Mouse (Mus musculus) midbrain, embryonic 13.5 days (tissue): ENCODE measurements around the gene Ttc9. TPM values are rescaled to one million over a fixed set of nuclear protein-coding genes. Genes with fewer than 3 reads are reported as not detected.
A peak's percentile ranks its signal among the peaks of the same experiment; 100 is the strongest.

ENCODE experiments used
- ATAC-seq: fragments of 200-750 bp; cut with Nextera tagmentation; 2 replicates; pipeline ENCODE4 v1.8.0; 2017; ENCODE audit warnings: mild to moderate bottlenecking, moderate TSS enrichment, moderate library complexity
- H3K27ac ChIP-seq: fragments of 300-500 bp; sonication (generic); 2 replicates; pipeline ENCODE4 v1.5.1; 2015; ENCODE audit warnings: inconsistent platforms, mild to moderate bottlenecking, moderate library complexity
- H3K27me3 ChIP-seq: fragments of 300-500 bp; sonication (generic); 2 replicates; pipeline ENCODE4 v1.6.1; 2015; ENCODE audit warnings: mild to moderate bottlenecking, inconsistent platforms
- H3K36me3 ChIP-seq: fragments of 300-500 bp; sonication (generic); 2 replicates; pipeline ENCODE4 v1.6.1; 2015; ENCODE audit warnings: mild to moderate bottlenecking, inconsistent platforms
- H3K4me1 ChIP-seq: fragments of 300-500 bp; sonication (generic); replicated peaks from 2 replicates; pipeline ENCODE4 v1.6.1; 2015; ENCODE audit warnings: inconsistent platforms
- H3K4me2 ChIP-seq: fragments of 300-500 bp; sonication (generic); replicated peaks from 2 replicates; pipeline ENCODE4 v1.6.1; 2015; ENCODE audit warnings: moderate library complexity, mild to moderate bottlenecking, inconsistent platforms
- H3K4me3 ChIP-seq: fragments of 300-500 bp; sonication (generic); replicated peaks from 2 replicates; pipeline ENCODE4 v1.5.1; 2015; ENCODE audit warnings: mild to moderate bottlenecking, inconsistent platforms
- H3K9ac ChIP-seq: fragments of 300-500 bp; sonication (generic); replicated peaks from 2 replicates; pipeline ENCODE4 v1.6.1; 2015; ENCODE audit warnings: mild to moderate bottlenecking, inconsistent platforms
- H3K9me3 ChIP-seq: fragments of 300-500 bp; sonication (generic); 2 replicates; pipeline ENCODE4 v1.6.1; 2016; ENCODE audit warnings: mild to moderate bottlenecking, inconsistent platforms
- whole genome bisulfite sequencing: fragments of 180-500 bp; shearing (Covaris S2); methylation state at CpG from one replicate; pipeline ENCODE4 v1.1.7; 2015; 5-methylcytosine and 5-hydroxymethylcytosine counted together
- polyA plus RNA-seq: library from polyadenylated mRNA; unstranded; fragments of >200 nt; fragmentation: Nextera tagmentation; extraction: Ambion mirVana; gene quantifications from 2 replicates; pipeline ENCODE4 v1.2.1, GENCODE M21; 2015

Gene Ttc9
- polyA plus RNA-seq, 1 experiment from 2014 or later: 6.9 TPM

DNA sequence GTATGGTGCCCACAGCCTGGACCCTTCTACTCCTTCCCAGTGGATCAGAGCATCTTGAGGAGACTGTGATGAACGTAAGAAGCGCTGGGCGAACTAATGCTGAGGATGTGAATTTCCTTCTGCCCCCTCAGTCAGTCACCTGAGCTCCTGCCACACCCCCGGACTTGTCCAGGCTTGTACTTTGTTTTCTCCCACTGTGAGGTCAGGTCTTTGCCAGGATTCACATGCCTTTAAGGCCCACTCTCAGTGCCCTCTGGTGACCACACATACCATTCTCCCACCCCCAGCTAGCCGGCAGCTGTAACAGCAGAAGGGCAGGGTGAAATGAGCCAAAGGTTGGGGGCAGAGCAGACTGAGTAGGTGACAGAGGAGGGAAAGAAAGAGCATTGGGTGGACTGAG lies 32.9 kb downstream of the Ttc9 start:
- no peaks in the 10 kb centered on the region for H3K9me3 ChIP-seq
- peaks cover 43% of the 10 kb centered on the region for H3K36me3 ChIP-seq
- ATAC-seq: no peak
- H3K4me2 ChIP-seq: no peak overlapping the region
- H3K9ac ChIP-seq: no peak overlapping the region
- no peaks in the 10 kb centered on the region for H3K4me1 ChIP-seq
- H3K4me3 ChIP-seq: no peak overlapping the region
- no peaks in the 10 kb centered on the region for H3K27me3 ChIP-seq
- H3K27ac ChIP-seq: no peak overlapping the region
- WGBS: 87% methylated on average over 5 of the region's 5 CpGs

DNA sequence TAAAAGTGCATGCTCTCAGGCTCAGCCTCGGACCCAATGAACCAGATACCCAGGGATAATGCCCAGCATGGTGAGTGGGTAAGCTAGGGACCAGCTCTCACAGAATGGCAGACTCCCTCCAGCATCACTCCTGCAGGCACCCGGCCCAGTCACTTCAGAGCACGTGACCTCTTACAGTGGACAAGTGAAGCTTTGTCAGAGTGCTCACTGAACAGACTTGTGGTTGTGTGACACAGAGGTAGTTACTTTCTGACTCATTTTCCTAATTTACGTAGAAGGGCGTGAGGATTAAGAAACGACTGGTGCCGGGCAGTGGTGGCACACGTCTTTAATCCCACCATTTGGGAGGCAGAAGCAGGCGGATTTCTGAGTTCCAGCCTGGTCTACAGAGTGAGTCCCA lies 37.4 kb downstream of the Ttc9 start:
- no peak overlapping the region for H3K4me3 ChIP-seq
- H3K27me3 ChIP-seq: no peaks in the 10 kb centered on the region
- H3K9me3 ChIP-seq: no peaks in the 10 kb centered on the region
- 89% methylated on average over 9 of the region's 9 CpGs for WGBS
- peaks cover 18% of the 10 kb centered on the region for H3K36me3 ChIP-seq
- H3K4me1 ChIP-seq: no peaks in the 10 kb centered on the region
- no peak overlapping the region for H3K27ac ChIP-seq
- H3K9ac ChIP-seq: no peak overlapping the region
- no peak overlapping the region for H3K4me2 ChIP-seq
- ATAC-seq: no peak

DNA sequence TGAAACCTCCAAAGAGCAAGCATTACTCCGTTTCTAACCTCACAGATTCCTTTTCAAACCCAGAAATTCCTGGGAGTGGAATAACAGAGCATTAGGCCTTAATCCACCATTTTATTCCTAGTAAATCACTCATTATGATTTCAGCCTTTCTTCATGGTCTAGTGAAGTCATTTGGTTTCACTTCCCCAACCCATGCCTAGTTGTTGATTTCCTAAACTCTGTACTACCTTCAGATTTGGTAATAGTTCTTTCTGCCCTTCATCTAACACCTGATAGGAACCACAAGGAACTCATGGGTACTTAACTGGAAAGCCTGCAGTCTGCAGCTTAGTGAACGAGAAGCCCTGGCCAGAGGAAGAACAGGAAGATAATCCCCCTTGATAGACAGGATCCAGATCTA lies 44.5 kb downstream of the Ttc9 start:
- no peak for ATAC-seq
- 20% methylated on average over 2 of the region's 2 CpGs for WGBS
- H3K4me2 ChIP-seq: no peak overlapping the region
- no peaks in the 10 kb centered on the region for H3K36me3 ChIP-seq
- no peaks in the 10 kb centered on the region for H3K9me3 ChIP-seq
- H3K4me1 ChIP-seq: peaks cover 6% of the 10 kb centered on the region; the same call in 1 of the 2 replicates
- no peaks in the 10 kb centered on the region for H3K27me3 ChIP-seq
- no peak overlapping the region for H3K27ac ChIP-seq
- no peak overlapping the region for H3K4me3 ChIP-seq
- H3K9ac ChIP-seq: no peak overlapping the region

DNA sequence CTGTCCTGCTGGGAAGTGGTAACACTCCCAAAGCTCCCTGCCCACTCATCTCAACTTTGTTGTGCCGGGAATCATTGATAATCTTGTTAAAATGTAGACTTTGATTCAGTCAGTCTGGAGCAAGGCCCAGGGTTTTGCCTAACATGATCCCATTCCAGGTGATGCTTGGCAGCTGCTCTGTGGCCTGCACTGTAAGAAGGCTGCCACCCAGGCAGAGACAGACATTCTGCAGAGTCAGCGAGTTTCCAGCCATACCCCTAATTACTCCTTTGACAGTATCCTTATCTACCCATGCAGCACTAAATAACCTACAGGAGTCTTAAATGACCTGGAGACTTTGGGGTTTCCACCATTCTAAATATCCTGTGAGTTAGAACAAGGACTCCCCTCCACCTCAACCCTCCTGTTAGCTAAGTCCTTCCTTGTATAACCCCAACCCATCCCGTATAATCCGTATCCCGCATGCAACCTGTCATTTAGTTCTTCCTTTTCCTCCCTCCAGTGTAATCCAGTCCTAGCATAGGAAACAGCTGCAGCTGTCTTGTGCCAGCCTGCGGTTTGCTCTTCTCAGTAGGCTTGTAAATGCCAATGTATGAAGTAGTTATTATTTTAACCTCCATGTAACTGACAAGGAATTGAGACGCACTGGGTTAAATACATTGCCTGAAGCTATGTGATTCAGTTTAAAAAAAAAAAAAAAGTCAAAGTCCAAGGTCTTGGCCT lies 48.9 kb downstream of the Ttc9 start:
- Histone ChIP-seq H3K4me3 (no peak overlapping the region), H3K27ac (no peak overlapping the region), H3K9me3 (no peaks in the 10 kb centered on the region), H3K36me3 (no peaks in the 10 kb centered on the region), H3K4me2 (no peak overlapping the region), H3K9ac (no peak overlapping the region), H3K27me3 (no peaks in the 10 kb centered on the region), H3K4me1 (peaks cover 10% of the 10 kb centered on the region)
- no peak for ATAC-seq
- 78% methylated on average over 7 of the region's 7 CpGs for WGBS

DNA sequence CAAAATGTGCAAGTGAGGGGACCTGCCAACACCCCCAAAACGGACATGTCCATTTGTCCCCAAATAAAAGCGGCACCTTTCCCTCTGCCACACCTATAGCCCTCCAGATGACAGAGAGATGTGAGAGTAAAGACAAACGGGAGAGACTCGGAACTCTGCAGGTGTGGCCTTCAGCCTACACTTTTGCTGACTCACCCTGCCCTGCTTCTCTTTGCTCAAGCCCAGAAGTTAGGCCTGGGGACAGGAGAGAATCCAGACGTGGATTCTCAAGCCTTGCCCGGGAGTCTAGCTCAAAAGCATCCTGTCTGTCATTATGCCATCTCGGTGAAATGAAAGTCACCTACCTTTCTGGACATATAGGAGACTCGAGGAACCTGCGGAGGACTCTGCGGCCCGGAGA lies 52.3 kb downstream of the Ttc9 start:
- WGBS: 82% methylated on average over 11 of the region's 11 CpGs

DNA sequence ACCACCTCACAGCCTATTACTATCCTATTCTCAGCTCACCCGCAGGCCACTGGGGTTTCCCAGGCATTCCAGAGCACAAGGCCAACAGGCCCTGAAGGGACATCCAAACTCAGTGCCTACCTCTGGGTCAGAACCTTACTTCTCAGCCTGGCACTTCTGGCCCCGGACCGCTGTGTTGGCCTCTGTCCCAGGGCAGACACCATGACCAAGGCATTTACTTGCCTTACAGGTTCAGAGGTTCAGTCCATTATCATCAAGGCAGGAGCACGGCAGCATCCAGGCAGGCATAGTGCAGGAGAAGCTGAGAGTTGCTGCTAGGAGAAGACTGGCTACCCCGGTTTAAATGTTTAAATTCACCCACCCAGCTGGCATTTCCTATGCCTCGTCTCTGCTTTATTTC lies 53.0 kb downstream of the Ttc9 start:
- WGBS: 79% methylated on average over 6 of the region's 6 CpGs
- no peak for ATAC-seq
- no peaks in the 10 kb centered on the region for H3K27me3 ChIP-seq
- H3K4me2 ChIP-seq: no peak overlapping the region
- H3K27ac ChIP-seq: no peak overlapping the region
- H3K4me1 ChIP-seq: peaks cover 26% of the 10 kb centered on the region
- no peaks in the 10 kb centered on the region for H3K9me3 ChIP-seq
- no peaks in the 10 kb centered on the region for H3K36me3 ChIP-seq
- no peak overlapping the region for H3K4me3 ChIP-seq
- H3K9ac ChIP-seq: no peak overlapping the region

More for the DNA sequence above, 52.3 kb downstream of the Ttc9 start:
- H3K4me1 ChIP-seq: peaks cover 26% of the 10 kb centered on the region
- H3K27ac ChIP-seq: no peak overlapping the region
- H3K4me3 ChIP-seq: no peak overlapping the region
- no peak overlapping the region for H3K4me2 ChIP-seq
- H3K27me3 ChIP-seq: no peaks in the 10 kb centered on the region
- no peak for ATAC-seq
- no peaks in the 10 kb centered on the region for H3K9me3 ChIP-seq
- no peaks in the 10 kb centered on the region for H3K36me3 ChIP-seq
- no peak overlapping the region for H3K9ac ChIP-seq

DNA sequence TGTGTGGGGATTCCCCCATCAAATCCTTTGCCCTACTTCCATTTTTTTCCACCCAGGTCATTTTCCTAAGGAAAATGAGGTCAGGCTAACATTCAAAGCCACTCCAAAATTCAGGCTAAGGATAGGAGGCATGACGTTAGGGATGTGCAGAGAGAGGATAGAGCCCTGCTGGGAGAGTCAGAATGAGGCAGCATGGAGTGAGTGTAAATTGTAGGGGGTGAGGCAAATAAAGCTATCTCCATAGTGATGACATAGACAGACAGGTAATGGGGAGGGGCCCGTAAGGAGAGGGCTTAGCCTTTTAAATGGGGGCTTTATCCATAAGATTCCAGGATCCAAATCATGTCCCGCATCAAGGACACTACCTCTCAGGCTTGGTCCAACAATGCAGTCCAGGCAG lies 54.9 kb downstream of the Ttc9 start:
- ATAC-seq: peak; percentile 60
- H3K4me2 ChIP-seq: peak overlapping the region; percentile 22
- peaks cover 26% of the 10 kb centered on the region for H3K4me1 ChIP-seq
- H3K27ac ChIP-seq: peak overlapping the region; percentile 58
- 25% methylated on average over 3 of the region's 3 CpGs for WGBS
- no peaks in the 10 kb centered on the region for H3K27me3 ChIP-seq
- no peak overlapping the region for H3K9ac ChIP-seq
- H3K4me3 ChIP-seq: no peak overlapping the region
- H3K36me3 ChIP-seq: no peaks in the 10 kb centered on the region
- H3K9me3 ChIP-seq: no peaks in the 10 kb centered on the region

DNA sequence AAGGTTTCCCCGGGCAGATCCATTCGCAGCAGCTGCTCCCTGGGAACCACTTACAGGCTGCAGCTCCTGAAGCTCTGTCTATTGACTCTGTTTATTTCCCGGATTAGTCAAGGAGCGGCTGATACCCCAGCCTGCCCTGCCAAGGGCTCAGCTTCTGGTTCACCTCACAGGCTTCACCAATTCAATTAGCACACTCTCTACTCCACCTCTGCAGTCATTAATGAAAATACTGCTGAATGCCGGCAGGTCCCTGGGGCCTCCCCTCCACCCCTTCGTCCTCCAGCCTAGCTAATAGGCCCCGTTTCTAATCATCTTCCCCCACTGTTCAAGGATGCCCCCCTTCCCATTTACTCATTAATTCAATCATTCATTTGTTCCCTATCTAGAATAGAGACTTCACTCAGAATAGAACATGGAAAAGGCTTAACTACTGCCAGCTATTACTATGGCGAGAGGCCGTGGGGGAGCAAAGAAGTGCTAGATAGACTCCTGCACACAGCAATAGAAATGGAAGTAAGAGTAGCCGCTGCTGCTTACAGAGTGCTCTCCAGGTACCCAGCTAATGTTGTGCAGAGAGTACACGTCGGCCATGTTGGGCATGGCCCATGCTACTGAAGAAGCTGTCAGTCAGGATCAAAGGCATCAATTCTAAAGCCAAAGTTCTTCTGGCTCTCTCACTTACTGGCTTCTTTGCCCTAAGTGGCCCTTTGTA lies 55.5 kb downstream of the Ttc9 start:
- ATAC-seq: peak; percentile 91
- peak overlapping the region; percentile 22 for H3K4me2 ChIP-seq

DNA sequence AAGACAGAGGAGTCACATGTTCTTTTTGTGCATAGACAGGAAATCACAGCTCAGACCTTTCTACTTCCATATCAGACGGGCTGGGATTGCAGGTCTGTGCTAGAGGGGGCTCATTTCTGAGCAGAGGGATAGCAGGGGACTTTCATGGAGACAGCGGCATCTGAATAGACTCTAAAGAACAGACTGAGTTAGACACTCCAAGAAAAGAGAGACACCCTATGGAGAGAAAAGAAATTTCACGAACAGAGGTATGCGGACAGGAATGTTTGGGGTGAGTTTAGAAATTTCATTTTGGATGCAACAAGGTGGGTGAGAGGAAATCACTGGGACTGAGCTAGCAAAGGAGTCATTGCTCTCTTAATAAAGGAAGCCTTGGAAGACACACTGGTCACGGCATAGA lies 56.8 kb downstream of the Ttc9 start:
- Histone ChIP-seq H3K4me3 (no peak overlapping the region), H3K4me2 (no peak overlapping the region), H3K27ac (no peak overlapping the region), H3K36me3 (no peaks in the 10 kb centered on the region), H3K27me3 (no peaks in the 10 kb centered on the region), H3K9me3 (no peaks in the 10 kb centered on the region), H3K4me1 (peaks cover 26% of the 10 kb centered on the region), H3K9ac (no peak overlapping the region)
- ATAC-seq: no peak
- 87% methylated on average over 5 of the region's 5 CpGs for WGBS

More for the DNA sequence above, 55.5 kb downstream of the Ttc9 start:
- H3K27ac ChIP-seq: peak overlapping the region; percentile 58
- no peaks in the 10 kb centered on the region for H3K36me3 ChIP-seq
- no peak overlapping the region for H3K9ac ChIP-seq
- WGBS: 18% methylated on average over 12 of the region's 12 CpGs
- peaks cover 26% of the 10 kb centered on the region for H3K4me1 ChIP-seq
- H3K27me3 ChIP-seq: no peaks in the 10 kb centered on the region
- H3K4me3 ChIP-seq: no peak overlapping the region
- H3K9me3 ChIP-seq: no peaks in the 10 kb centered on the region

DNA sequence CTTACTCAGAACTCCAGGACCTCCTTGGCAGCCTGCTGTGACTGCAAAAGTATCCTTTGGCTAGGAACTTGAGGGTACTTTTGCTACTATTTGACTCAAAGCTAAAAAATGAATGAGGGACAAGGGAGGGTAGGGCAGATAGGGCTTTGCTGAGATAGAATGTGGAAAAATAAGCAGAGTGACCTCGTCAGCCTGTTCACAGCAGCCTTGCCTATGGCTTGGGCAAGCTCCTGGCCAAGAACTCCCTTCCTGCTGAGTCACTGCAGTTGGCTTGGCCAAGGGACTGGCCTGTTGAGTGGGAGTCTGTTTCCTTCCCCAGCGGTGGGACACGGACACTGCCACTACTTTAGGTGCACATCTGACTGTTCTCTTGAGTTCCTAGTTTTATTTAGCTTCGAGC lies 57.5 kb downstream of the Ttc9 start:
- no peak for ATAC-seq
- WGBS: 89% methylated on average over 4 of the region's 4 CpGs
- no peak overlapping the region for H3K9ac ChIP-seq
- peaks cover 26% of the 10 kb centered on the region for H3K4me1 ChIP-seq
- no peaks in the 10 kb centered on the region for H3K9me3 ChIP-seq
- no peak overlapping the region for H3K27ac ChIP-seq
- no peaks in the 10 kb centered on the region for H3K27me3 ChIP-seq
- H3K4me2 ChIP-seq: no peak overlapping the region
- no peak overlapping the region for H3K4me3 ChIP-seq
- H3K36me3 ChIP-seq: no peaks in the 10 kb centered on the region

DNA sequence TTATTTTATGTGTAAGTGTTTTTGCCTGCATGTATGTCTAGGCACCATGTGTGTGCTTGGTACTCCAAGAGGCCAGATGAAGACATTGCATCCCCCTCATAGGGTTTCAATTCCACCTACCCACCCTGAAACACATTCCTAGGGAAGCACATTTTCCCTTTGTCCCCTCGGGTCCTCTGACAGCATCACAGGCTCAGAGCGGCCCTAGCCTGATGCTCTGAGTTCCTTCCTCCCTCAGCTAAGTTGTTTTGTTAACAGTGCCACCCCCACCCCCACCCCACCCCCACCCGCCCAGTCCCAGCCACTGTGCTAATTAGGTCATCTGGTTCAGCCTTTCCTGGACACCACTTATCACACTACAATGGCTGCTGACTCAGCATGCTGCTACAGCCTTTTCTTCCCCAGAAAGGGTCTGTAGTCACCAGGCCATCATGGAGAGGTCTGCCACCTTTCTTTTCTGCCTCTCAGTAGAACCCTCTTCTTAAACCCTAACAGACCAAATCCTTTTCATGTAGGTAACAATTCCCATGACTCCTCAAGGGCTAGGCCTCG lies 58.5 kb downstream of the Ttc9 start:
- no peak for ATAC-seq
- no peaks in the 10 kb centered on the region for H3K36me3 ChIP-seq
- no peak overlapping the region for H3K9ac ChIP-seq
- WGBS: 50% methylated on average over 4 of the region's 4 CpGs
- H3K9me3 ChIP-seq: no peaks in the 10 kb centered on the region
- H3K4me1 ChIP-seq: peaks cover 26% of the 10 kb centered on the region
- no peak overlapping the region for H3K4me2 ChIP-seq
- H3K4me3 ChIP-seq: no peak overlapping the region
- no peaks in the 10 kb centered on the region for H3K27me3 ChIP-seq
- no peak overlapping the region for H3K27ac ChIP-seq

DNA sequence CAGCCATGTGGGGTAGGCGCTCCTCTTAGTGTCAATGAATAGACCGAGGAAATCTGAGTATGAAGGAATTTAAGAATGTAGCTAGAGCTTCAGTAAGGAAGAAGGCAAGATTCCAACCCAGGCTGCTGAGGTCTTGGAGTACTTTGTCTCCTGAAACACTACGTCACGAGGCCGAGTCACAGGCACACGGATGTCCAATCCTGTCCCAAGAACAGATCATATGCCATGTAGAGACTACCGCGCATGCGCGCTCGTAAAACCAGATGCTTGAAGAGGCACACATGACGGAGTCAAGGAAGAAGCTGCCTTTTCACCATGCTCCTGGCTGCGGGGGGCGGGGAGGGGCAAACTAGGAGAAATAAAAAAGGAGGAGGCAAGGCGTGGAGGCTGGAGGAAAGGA lies 59.1 kb downstream of the Ttc9 start:
- 89% methylated on average over 15 of the region's 15 CpGs for WGBS
- Histone ChIP-seq H3K4me1 (peaks cover 21% of the 10 kb centered on the region), H3K9me3 (no peaks in the 10 kb centered on the region), H3K4me3 (no peak overlapping the region), H3K27ac (no peak overlapping the region), H3K9ac (no peak overlapping the region), H3K27me3 (no peaks in the 10 kb centered on the region), H3K36me3 (no peaks in the 10 kb centered on the region), H3K4me2 (no peak overlapping the region)
- no peak for ATAC-seq
